Mouse (Mus musculus) spleen, postnatal 10 days (tissue): ENCODE data around the gene Adgre5.

Experiments
- DNase-seq, 2 experiments: peaks; one replicate each; pipeline ENCODE4 v3.0.0; 2021 to 2022; ENCODE audit warnings: low spot score in 2 of 2

The Adgre5 gene

GRCm38 (mm10) chr8:83722631-83723030 lies 18.5 kb downstream of the Adgre5 start:
- DNase-seq = no peak

GRCm38 (mm10) chr8:83721405-83722025 lies 19.6 kb downstream of the Adgre5 start:
- DNase-seq = no peak

GRCm38 (mm10) chr8:83719693-83720092 lies 21.4 kb downstream of the Adgre5 start:
- DNase-seq = no peak

DNA sequence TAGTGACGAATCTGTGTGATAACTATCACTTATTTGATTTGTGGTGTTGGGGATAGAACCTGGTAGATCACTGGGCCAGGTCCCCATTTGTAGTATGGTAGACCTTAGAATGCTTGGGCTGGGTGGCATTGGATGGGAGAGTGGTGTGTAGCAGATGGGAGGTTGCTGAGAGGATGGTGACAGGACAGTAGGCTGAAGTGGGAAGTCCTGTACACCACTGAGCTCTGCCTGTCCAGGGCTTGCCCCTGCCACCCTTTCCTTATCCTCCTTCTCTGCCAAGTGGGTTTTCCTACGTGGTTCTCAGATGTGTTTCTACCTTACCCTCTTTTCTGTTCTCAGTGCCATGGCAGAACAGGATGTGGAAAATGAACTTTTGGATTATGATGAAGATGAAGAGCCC lies 22.1 kb downstream of the Adgre5 start:
- no peak for DNase-seq

DNA sequence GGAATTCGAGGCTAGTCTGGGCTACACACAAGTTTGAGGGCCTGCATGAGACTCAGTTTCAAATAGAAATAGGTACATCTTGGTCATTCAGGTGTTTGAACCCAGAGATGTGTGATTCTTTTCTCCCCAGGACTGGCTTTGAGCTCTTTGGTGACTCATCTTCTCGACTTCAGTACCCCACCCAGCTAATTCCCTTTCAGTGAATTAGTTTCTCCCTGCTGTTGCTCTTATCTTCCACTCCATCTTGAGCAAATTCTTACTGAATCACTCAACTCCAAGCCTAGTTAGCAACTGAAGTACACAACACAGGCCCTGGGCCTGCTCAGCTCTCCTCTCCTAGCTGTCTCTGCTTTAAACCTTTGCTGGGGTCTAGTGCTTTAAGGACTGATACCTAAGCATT lies 24.6 kb downstream of the Adgre5 start:
- no peak for DNase-seq

DNA sequence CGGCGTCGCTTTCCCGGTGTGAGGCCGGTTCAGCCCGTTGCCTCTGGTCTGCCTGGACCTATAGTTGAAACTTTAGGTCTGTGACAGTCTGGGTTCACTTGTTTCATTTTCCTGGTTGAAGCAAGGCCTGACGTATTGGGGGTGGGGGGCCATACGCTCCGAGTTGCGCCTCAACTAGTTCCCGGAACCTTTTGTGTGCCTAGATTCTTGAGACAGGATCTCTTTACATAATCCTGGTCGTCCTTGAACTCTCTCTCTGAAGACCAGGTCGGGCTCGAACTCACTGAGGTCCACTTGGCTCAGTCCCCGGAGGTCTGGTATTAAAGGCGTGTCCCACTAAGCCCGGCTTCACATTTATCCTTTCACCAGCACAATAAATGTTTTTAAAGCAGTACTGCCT lies 25.4 kb downstream of the Adgre5 start:
- DNase-seq = peak in 1 of 2 experiments; percentile 28

DNA sequence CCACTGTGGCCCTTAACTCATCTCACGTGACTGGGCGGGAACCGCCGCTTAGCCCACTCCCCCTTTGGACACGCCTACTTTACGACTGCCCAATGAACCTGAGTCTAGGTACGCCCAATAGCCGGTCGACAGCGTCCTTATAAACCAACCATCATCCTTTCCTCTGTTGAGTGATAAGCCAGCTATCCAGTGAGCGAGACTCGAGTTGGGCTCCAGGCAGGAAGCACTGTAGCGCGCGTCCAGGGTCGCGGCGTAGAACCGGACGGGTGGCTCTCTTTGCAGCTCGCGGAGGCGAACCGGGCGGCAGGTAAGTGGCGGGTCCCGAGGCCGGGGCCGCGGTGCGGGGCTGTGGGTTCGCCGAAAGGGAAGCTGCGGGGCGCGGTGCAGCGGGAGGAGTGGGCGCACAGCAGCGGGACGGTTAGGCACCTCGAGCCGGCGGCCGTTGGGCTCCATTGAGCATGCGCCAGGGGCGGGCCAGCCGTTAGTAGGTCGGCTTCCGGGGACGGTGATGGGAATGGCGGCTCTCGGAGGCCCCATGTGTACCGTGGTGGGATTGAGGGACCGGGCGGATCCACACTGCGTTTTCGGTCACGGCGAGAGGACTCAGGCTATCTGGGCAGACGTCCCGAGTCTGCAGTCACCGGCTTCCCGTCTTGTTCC lies 26.0 kb downstream of the Adgre5 start, which contains the start of gene Ddx39:
TSS of gene Ddx39 (plus strand) at position 147 of the 660 bp plus-strand sequence.
- DNase-seq = peak; percentile 94 to 97

DNA sequence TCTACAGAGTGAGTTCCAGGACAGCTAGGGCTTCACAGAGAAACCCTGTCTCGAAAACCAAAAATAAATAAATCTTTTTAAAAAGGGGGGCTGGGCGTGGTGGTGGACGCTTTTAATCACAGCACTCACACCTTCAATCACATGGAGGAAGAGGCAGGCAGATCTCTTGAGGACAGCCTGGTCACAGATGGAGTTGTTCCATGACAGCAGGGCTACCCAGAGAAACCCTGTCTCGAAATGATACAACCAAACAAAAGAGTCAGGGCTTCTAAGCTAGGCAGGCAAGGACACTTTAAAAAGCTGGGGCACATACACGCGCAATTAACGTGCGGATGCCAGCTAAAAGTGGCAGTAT lies 26.5 kb downstream of the Adgre5 start:
- DNase-seq = peak in 1 of 2 experiments; percentile 18

DNA sequence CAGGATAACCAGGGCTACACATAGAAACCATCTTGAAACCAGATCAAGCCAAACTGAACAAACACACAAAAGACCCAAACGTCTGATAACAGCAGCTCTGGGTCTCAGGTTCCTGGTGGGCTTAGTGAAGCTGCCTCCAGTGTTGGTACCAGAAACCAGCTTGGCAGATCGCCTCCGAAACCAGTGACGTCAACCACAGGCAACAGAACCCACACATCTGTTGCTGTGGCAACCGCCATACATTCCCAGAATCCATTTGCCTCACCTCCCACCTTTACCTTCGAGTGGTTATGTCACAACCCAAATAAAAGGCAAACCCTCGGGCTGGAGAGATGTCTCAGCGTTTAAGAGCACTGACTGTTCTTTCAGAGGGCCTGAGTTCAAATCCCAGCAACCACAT lies 33.6 kb downstream of the Adgre5 start:
- no peak for DNase-seq

GRCm38 (mm10) chr8:83706411-83706810 lies 34.7 kb downstream of the Adgre5 start:
- DNase-seq = peak in 1 of 2 experiments; percentile 17

GRCm38 (mm10) chr8:83703426-83703825 lies 37.7 kb downstream of the Adgre5 start:
- DNase-seq = no peak

DNA sequence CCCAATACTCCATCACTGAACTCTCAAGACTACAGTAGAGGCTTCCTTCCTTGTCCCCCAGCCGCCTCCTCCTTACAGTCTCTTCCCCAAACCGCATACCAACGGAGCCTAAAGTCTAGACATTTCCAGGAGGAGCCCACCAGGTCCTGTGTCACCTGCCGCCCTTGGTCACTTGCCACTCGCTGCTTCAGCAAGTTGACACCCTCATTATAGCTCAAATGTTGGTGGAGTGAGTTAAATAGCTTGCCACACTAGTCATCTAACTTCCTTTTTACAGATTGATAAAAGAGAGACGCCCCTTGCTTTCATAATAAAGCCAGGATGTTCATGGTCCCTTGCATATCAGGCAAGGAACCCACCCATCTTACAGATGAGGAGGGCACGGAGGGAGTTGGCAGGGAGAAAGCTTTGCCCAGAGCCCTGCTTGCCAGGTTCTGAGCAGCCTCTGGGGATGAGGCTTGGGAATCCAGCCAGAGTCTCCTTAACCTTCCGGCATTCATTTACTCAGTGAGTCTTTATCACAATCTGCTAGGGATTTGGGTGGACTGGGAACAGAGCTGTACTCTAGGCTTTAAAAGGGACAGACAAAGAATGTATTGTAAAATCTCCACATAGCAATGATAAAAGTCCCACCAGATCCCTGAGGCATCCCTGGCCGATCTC lies 40.6 kb downstream of the Adgre5 start:
- DNase-seq = no peak

DNA sequence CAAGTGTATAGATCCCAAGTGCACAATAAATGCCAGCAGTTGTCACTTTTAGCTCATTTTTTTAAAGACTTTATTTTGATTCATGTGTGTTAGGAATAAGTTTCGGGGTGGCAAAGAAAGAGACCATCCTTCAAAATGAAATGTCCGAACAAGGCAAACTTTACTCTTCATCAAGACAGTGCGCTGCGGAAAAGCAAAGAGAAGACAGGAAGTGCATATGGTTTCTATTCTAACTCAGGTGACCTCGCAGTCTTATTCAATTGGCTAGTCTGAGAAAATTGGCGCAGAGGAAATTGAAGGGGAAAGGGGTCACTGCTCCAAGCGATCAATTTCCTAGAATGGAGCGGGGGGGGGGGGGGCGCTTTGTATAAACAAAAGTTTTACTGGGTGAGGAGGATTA lies 41.6 kb downstream of the Adgre5 start:
- no peak for DNase-seq

DNA sequence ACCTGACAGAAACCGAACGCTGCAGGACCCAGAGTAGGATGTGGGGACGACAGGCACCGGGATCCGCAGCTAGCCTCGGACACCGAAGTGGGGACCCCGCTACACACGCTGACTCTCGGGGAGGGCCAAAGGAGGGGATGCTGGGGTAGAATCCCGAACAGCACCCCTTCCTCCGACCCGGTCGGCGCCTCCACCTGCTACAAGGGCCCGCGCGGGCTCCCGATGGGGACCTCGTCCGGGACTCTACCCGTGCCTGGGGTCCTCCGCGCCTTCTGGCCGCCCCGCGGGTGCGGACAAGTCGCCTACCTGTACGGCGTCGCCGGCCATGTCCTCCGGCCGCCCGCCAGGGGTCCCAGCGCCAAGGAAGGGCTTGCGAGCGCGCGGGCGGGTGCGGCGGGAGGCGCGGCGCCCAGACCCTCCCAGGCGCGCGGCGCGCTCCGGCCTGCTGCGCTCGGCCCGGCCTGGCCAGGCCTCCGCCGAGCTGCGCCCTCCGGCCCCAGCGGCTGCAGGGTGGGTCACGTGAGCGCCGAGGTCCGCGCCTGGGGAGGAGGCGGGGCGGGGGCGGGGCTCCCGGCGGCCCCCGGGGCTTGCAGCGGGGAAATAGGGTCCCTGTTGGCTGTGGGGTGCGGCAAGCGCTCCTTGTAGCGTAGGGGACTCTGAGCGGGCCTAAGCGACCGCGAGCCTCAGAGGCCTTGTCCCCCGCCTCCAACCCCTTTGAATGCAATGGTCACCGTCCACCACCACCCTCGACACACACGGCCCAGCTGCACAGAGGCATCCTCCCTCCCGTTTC lies 42.3 kb downstream of the Adgre5 start, which contains the start of gene Pkn1:
TSS of gene Pkn1 (minus strand) at position 519 of the 793 bp plus-strand sequence.
- peak; percentile 70 to 81 for DNase-seq

DNA sequence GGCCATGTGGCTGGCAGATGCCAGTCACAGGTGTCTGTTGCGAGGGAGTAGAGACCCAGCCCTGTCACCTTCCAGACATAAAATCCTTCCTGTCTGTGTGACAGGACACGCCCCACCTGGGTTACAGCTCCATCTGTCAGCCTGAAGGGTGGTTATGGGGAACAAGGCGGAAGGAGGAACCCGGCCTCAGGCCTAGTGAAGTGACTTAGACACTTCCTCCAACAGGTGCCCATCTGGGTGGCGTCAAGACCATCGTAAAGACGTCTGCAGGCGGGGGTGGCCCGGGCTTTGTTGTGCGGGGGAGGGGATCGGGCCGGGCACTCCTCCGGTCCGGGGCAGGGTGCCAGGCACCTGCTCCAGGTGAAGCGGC lies 42.9 kb downstream of the Adgre5 start:
- DNase-seq = peak; percentile 65 to 75

GRCm38 (mm10) chr8:83697374-83698220 lies 43.5 kb downstream of the Adgre5 start:
- peak in 1 of 2 experiments; percentile 22 for DNase-seq

GRCm38 (mm10) chr8:83695351-83696106 lies 45.6 kb downstream of the Adgre5 start:
- peak in 1 of 2 experiments; percentile 60 for DNase-seq

DNA sequence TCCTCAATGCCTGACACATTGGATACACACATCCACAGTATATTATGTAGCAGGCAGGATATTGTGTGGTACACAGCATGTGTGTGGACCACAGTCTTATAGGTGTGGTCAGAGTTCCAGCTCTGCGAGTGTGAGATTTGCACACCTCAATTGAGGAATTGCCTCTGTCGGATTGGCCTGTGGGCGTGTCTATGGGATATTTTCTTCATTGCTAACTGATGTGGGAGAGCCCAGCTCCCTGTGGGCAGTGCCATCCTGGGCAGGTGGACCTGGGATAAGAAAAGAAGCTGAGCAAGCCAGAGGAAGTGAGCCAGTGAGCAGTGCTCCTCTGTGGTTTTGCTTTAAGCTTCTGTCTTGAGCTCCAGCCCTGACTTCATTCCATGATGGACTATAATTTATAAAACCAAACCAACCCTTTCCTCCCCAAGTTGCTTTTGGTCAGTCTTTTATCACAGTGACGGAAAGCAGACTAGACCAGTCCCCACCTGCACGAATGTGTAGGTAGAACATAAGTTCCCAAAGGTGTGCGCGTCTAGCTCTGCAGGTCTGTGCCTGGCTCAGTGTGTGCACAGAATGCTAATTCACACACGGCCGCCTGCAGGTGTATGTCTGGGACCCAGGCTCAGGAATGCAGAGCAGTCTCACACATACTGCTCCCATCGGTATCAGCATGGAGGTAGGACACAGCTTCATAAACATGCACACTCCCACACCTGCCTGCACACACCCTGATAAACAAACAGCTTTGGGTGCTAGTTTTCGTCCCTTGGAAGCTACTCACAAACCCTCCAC lies 46.6 kb downstream of the Adgre5 start:
- no peak for DNase-seq

GRCm38 (mm10) chr8:83693609-83694236 lies 47.4 kb downstream of the Adgre5 start:
- DNase-seq = peak in 1 of 2 experiments; percentile 48
